Mouse (Mus musculus) liver, postnatal 0 days (tissue): ENCODE results near the gene 2310057N15Rik.

Experiments
- CTCF ChIP-seq: sonication (generic); IDR thresholded peaks from 2 replicates; pipeline ENCODE4 v1.5.1; 2016; ENCODE audit warnings: antibody characterized with exemption, low read depth
- EP300 ChIP-seq: IDR thresholded peaks from 2 replicates; pipeline ENCODE4 v1.6.1; 2016; ENCODE audit warnings: antibody characterized with exemption, low read depth, mild to moderate bottlenecking

DNA sequence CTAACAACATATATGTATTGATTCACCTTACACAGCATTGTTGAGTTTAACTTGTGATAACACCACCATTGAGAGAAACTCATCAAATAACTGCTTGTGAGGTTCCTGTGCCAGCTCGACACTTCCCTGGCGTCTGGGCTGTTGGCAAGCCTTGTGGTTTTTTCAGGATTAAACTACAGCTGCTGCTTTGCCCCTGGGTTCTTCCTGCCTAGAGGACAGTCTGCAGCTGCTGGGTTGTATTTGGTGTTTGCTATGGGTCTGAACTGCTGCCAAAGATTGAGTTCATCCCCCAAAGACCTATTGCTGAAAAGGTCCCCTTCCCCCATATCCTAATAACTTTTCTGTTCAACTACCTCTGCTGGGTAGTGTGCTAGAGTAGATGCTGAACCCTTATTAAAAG is 38.6 kb downstream of the 2310057N15Rik start:
- TF ChIP-seq CTCF (no peak), EP300 (no peak)
